Mouse (Mus musculus) left cerebral cortex, postnatal 36 days (tissue): ENCODE results near the gene Tra2b. TPM values are rescaled to one million over a fixed set of nuclear protein-coding genes. Genes with fewer than 3 reads are reported as not detected.
"Not testable (repeated sequence)": the region's sequence is repeated elsewhere in the genome, so short reads cannot be mapped to it uniquely, and the experiment has no call there.

Experiments
- DNase-seq, 2 experiments: peaks; one replicate each; pipeline ENCODE4 v3.0.0; 2021 to 2022; ENCODE audit warnings: low spot score in 2 of 2, mixed read lengths in 1 of 2
- intact Hi-C: fragments of 180-260 bp; cut with DNase I; formaldehyde crosslinking; loops from one replicate; pipeline ENCODE4 v1.15.1; 2025
- total RNA-seq, 2 experiments: library from RNA; stranded (reverse); gene quantifications; 2 replicates each; pipeline ENCODE4 v1.2.3; 2021

The Tra2b gene
- total RNA-seq, 2 experiments from 2014 or later, result 64.1 to 71.4 TPM

GRCm38 (mm10) chr16:22252255-22252654 lies 13.6 kb downstream of the Tra2b start:
- DNase-seq, intact Hi-C loops: not testable (repeated sequence)

DNA sequence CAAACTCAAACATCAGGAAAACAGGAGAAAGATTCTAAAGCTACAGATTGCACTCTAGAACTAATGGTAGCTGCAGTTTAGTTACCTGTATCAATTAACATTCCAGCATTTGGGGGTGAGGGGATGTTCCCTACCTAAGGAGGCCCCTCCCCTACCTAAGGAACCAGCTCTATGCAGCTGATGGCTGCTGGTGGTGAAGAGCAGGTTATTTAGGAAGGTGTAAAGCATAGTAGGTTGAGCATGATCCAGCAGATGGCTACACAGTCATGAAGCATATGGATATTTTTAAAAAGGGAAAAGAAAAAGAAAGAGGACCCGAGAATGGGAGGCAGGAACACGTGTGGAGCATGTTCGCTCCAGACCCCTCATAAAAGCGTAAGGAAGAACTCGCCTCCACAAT lies 15.5 kb downstream of the Tra2b start:
- intact Hi-C loops, result no loop called here
- DNase-seq, result no peak

DNA sequence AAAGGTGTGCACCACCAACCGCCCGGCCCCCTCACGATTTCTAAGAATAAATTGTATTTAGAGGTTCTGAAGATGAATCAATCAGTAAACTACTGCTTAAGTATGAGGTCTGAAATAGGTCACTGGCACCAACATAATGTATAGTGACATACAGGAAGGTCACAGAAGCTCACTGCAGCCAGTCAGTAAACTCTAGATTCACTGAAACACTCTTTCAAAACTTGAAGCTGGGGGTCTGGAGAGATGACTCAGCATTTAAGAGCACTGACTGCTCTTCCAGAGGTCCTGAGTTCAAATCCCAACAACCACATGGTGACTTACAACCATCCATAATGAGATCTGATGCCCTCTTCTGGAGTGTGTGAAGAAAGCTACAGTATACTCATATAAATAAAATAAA lies 16.1 kb downstream of the Tra2b start:
- intact Hi-C loops, result no loop called here
- DNase-seq, result no peak

DNA sequence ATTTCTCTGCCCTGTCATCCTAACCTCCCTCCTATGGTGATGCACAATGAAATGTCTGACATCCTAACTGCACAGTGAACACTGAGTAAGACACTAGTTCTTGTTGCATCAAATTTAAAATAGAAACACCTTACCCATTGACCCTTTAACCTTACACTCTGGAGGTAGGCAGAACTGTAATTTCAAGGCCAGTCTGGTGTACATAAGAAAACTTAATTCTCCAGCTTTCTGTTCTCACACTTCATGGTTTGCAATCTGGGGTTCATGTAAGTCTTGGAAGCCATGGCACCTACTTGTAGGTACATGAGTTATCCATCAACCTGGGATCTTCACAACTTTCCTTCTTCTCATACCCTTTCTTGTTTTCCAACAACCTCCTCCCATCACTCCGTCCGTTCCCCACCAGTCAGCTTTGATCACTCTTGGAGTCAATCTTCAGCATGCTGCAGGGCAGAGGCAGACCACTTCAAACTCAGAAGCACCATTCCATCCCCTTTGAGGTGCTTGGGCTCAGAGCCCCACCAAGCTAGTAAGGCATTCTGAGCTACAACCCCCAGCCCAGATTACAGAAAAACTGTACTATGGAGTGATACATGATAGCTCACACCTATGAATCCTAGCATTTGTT lies 23.5 kb downstream of the Tra2b start:
- DNase-seq, result no peak
- intact Hi-C loops, result no loop called here

- intact Hi-C loops, result no loop called here
- no peak for DNase-seq
These were observed 24.2 kb downstream of the Tra2b start for GRCm38 (mm10) chr16:22241376-22242238.

GRCm38 (mm10) chr16:22240856-22241255 lies 24.9 kb downstream of the Tra2b start:
- no peak for DNase-seq
- intact Hi-C loops, result no loop called here

DNA sequence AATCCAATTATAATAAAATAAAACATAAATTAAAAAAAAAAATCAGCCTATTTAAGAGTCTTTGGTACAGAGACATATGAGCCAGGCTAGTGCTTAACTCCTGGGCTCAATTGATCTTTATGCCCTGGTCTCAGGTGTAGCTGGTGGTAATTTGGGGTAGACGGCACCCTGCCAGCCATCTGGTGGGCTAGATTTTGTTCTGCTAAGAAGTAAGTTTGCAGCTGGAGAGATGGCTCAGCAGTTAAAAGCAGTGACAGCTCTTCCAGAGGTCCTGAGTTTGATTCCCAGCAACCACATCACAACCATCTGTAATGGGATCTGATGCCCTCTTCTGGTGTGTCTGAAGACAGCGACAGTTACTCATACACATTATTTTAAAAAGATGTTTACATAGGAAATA lies 25.8 kb downstream of the Tra2b start:
- intact Hi-C loops, result no loop called here

GRCm38 (mm10) chr16:22238928-22239620 lies 26.7 kb downstream of the Tra2b start:
- intact Hi-C loops, result no loop called here
- DNase-seq, result no peak

More for the DNA sequence above, 25.8 kb downstream of the Tra2b start:
- DNase-seq, result no peak

DNA sequence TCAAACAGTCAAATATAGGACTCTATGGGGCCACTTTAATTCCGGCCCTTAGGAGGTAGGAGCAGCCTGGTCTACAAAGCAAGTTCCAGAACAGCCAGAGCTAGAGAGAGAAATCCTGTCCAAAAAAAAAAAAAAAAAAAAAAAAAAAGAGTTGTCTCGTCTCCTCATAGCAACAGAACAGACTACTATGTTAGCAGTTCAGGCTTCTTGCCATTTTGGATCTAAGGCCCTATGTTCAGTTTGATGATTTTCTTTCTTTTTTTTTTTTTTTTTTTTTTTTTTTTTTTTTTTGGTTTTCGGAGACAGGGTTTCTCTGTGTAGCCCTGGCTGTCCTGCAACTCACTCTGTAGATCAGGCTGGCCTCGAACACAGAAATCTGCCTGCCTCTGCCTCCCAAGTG lies 27.4 kb downstream of the Tra2b start:
- DNase-seq, intact Hi-C loops: not testable (repeated sequence)

GRCm38 (mm10) chr16:22236814-22237213 lies 29.0 kb downstream of the Tra2b start:
- intact Hi-C loops, result no loop called here
- no peak for DNase-seq

DNA sequence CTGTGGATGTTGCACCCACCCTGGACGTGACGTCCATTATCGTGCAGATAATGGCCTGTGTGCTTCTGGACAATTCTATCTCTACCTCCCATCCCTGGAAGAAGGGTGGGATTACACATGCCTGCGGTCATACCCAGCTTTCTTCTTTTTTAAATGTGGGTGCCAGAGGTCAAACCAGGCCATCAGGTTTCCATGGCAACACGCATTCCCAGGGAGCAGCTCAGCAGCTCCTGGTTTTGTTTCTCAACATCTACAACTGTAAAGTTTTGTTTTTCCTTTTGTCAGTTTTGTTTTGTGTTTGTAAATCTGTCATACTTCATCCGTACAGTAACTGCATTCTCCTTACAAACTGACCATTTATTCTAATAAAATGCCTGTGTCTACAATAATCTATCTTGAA lies 31.3 kb downstream of the Tra2b start:
- intact Hi-C loops, result no loop called here
- no peak for DNase-seq

- intact Hi-C loops, DNase-seq: not testable (repeated sequence)
These were observed 35.5 kb downstream of the Tra2b start for GRCm38 (mm10) chr16:22230276-22230675.

DNA sequence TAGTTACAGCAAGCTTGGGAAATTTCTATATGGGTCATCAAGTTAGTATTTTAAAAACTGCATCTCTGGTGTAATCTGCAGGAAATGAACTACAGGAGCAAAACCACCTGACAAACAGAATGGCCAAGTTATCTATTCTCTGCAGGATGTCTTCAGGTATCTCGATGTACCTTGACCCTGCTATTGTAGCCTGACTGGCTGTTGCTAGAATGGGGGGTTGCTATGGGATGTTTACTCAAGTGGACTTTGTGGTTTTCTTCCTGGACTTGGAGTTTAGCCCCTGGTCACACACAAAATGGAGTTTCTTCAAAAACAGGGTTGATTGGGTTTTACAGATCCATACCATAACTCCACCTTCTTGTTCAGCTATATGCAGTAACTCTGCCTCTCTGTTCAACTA lies 62.3 kb downstream of the Tra2b start:
- intact Hi-C loops, result no loop called here
- DNase-seq, result no peak

DNA sequence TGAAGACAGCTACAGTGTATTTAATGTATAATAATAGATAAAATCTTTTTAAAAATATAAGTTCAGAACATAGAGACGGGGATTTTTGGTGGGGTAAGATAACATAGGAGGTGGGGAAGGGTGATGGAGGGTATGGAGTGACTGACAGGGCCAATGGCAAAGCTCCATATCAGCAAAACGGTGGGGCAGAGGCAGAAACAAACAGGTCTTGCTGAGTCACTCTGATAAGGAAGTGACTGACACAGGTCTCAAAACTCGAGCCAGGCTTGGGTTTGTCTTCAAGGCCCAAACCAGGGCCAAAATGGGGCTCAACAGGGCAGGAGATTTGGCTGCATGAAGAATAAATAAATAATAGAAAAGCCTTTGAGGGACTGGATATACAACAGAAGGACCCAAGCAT lies 63.9 kb downstream of the Tra2b start:
- intact Hi-C loops, result no loop called here
- DNase-seq, result no peak

- intact Hi-C loops, result no loop called here
- DNase-seq, result no peak
These were observed 65.3 kb downstream of the Tra2b start for GRCm38 (mm10) chr16:22200476-22200875.

Other genes with a start within 250 kb of the Tra2b start
- 1 to 10 TPM in 1 of 2 experiments, under 1 TPM in 1; 0.79 to 2.4 TPM for gene Igf2bp2, start 102.7 kb downstream of the Tra2b start, total RNA-seq
- gene Etv5, start 173.7 kb upstream of the Tra2b start, total RNA-seq, result 10 to 100 TPM; 81.8 to 87.0 TPM